Mouse (Mus musculus): ENCODE measurements at regions not wholly inside any gene's neighbourhood (a gene's known extent, or its start where the extent isn't known, plus 50 kb on each side); places are given as distances from the start of the nearest gene placed in this dataset.

- 0 out of 2 replicates have a peak, but pooled peaks have one; percentile 16 for TF ChIP-seq CTCF (IDR thresholded peaks at IDR 0.05; ENCODE audit: low read depth)
- no peak for TF ChIP-seq EP300 (optimal IDR thresholded peaks at IDR 0.05)
Measured at GRCm38 (mm10) chr14:61721302-61721701, 114.0 kb downstream of the Kcnrg start.

Data from stomach, postnatal 0 days (tissue).